Mouse (Mus musculus): ENCODE measurements around the gene Adamts6. TPM values are rescaled to one million over a fixed set of nuclear protein-coding genes. Genes with fewer than 3 reads are reported as not detected.

Adamts6 gene
- total and polyA plus RNA-seq, 3 experiments, result 0.03 to 0.08 TPM; not detected in 1

GRCm38 (mm10) chr13:104446974-104447373, 159.3 kb downstream of the Adamts6 start:
- no peak overlapping the region for H3K27ac ChIP-seq (ENCODE audit: control insufficient read depth, low read depth, low read length)
- no peaks in the 10 kb centered on the region for H3K9me3 ChIP-seq (replicated peaks; ENCODE audit: insufficient read depth, low read length)
- H3K36me3 ChIP-seq (ENCODE audit: control insufficient read depth in 1 of 2, insufficient read depth in 2 of 2, low read length in 2 of 2), result no peaks in the 10 kb centered on the region
- no peaks in the 10 kb centered on the region; a peak in 1 of 4 replicates for H3K27me3 ChIP-seq (ENCODE audit: control insufficient read depth in 1 of 2, insufficient read depth in 2 of 2, low read length in 2 of 2)
- H3K4me1 ChIP-seq (ENCODE audit: control insufficient read depth in 1 of 2, insufficient read depth in 2 of 2, low read length in 2 of 2), result no peaks in the 10 kb centered on the region
- TF ChIP-seq ETS1 (IDR thresholded peaks at IDR 0.05; ENCODE audit: low read depth, low read length), result no peak
- TF ChIP-seq KAT2A (conservative IDR thresholded peaks at IDR 0.05; ENCODE audit: low read depth, low read length), result no peak
- TF ChIP-seq GATA1 (IDR thresholded peaks at IDR 0.05; ENCODE audit: low read depth, low read length), result no peak
- TF ChIP-seq JUND (IDR thresholded peaks at IDR 0.05; ENCODE audit: low read depth, low read length), result no peak
- no peak for TF ChIP-seq POLR2AphosphoS2 (IDR thresholded peaks at IDR 0.05; ENCODE audit: low read length)
- TF ChIP-seq CHD1 (IDR thresholded peaks at IDR 0.05; ENCODE audit: low read depth, low read length), result no peak
- TF ChIP-seq MAX (IDR thresholded peaks at IDR 0.05; ENCODE audit: low read length), result no peak
- TF ChIP-seq SMC3 (IDR thresholded peaks at IDR 0.05; ENCODE audit: low read depth, low read length), result no peak
- no peak for TF ChIP-seq ZNF384 (IDR thresholded peaks at IDR 0.05; ENCODE audit: low read depth, low read length)
- TF ChIP-seq TAL1 (IDR thresholded peaks at IDR 0.05; ENCODE audit: low read length), result no peak
- no peak for TF ChIP-seq POLR2A (IDR thresholded peaks at IDR 0.05; ENCODE audit: control insufficient read depth in 1 of 2, insufficient read depth in 1 of 2, low read depth in 1 of 2, low read length in 2 of 2, poor library complexity in 1 of 2)
- no peak for TF ChIP-seq GABPA (IDR thresholded peaks at IDR 0.05; ENCODE audit: low read depth, low read length)
- TF ChIP-seq TCF12 (IDR thresholded peaks at IDR 0.05; ENCODE audit: low read depth, low read length), result no peak
- no peak for TF ChIP-seq HCFC1 (IDR thresholded peaks at IDR 0.05; ENCODE audit: low read depth, low read length)
- no peak for TF ChIP-seq ZMIZ1 (IDR thresholded peaks at IDR 0.05; ENCODE audit: low read depth, low read length)
- TF ChIP-seq USF2 (IDR thresholded peaks at IDR 0.05; ENCODE audit: borderline replicate concordance in 1 of 2, insufficient read depth in 1 of 2, low read depth in 1 of 2, low read length in 2 of 2), result no peak
- no peak for TF ChIP-seq USF1 (IDR thresholded peaks at IDR 0.05; ENCODE audit: low read depth, low read length)
- TF ChIP-seq MAZ (IDR thresholded peaks at IDR 0.05; ENCODE audit: low read depth, low read length), result no peak
- H3K4me3 ChIP-seq (ENCODE audit: control insufficient read depth in 1 of 2, insufficient read depth in 1 of 2, low read depth in 2 of 2, low read length in 2 of 2), result no peak overlapping the region
- DNase-seq (ENCODE audit: low read depth, low spot score), result no peak
- H3K9ac ChIP-seq (ENCODE audit: control insufficient read depth, low read depth, low read length, poor library complexity, severe bottlenecking), result no peak overlapping the region
- no peaks in the 10 kb centered on the region for H3K79me2 ChIP-seq (ENCODE audit: control insufficient read depth, insufficient read depth, low read length, poor library complexity)

GRCm38 (mm10) chr13:104447470-104447869, 159.8 kb downstream of the Adamts6 start:
- TF ChIP-seq BHLHE40 (IDR thresholded peaks at IDR 0.05; ENCODE audit: borderline replicate concordance, low read depth, low read length) (no peak), MAX (IDR thresholded peaks at IDR 0.05; ENCODE audit: low read length) (no peak), MYB (IDR thresholded peaks at IDR 0.05; ENCODE audit: low read depth, low read length) (no peak), MEF2A (IDR thresholded peaks at IDR 0.05; ENCODE audit: extremely low read depth, insufficient replicate concordance, low read depth, low read length, poor library complexity, severe bottlenecking) (no peak), ZKSCAN1 (IDR thresholded peaks at IDR 0.05; ENCODE audit: low read depth, low read length) (no peak), HCFC1 (IDR thresholded peaks at IDR 0.05; ENCODE audit: low read depth, low read length) (no peak), JUND (IDR thresholded peaks at IDR 0.05; ENCODE audit: low read depth, low read length) (no peak), ZC3H11A (IDR thresholded peaks at IDR 0.05; ENCODE audit: low read depth, low read length) (no peak), GATA1 (IDR thresholded peaks at IDR 0.05; ENCODE audit: low read depth, low read length) (no peak), ZMIZ1 (IDR thresholded peaks at IDR 0.05; ENCODE audit: low read depth, low read length) (no peak), POLR2A (IDR thresholded peaks at IDR 0.05; ENCODE audit: control insufficient read depth in 1 of 2, insufficient read depth in 1 of 2, low read depth in 1 of 2, low read length in 2 of 2, poor library complexity in 1 of 2) (no peak), KAT2A (conservative IDR thresholded peaks at IDR 0.05; ENCODE audit: low read depth, low read length) (no peak), NRF1 (IDR thresholded peaks at IDR 0.05; ENCODE audit: insufficient read depth, low read depth, low read length, poor library complexity, severe bottlenecking) (no peak), GABPA (IDR thresholded peaks at IDR 0.05; ENCODE audit: low read depth, low read length) (no peak), TCF12 (IDR thresholded peaks at IDR 0.05; ENCODE audit: low read depth, low read length) (no peak), MAZ (IDR thresholded peaks at IDR 0.05; ENCODE audit: low read depth, low read length) (no peak), CHD2 (IDR thresholded peaks at IDR 0.05; ENCODE audit: low read length) (no peak)
- H3K9ac ChIP-seq (ENCODE audit: control insufficient read depth, low read depth, low read length, poor library complexity, severe bottlenecking), result no peak overlapping the region
- H3K9me3 ChIP-seq (replicated peaks; ENCODE audit: insufficient read depth, low read length), result no peaks in the 10 kb centered on the region
- no peaks in the 10 kb centered on the region for H3K36me3 ChIP-seq (ENCODE audit: control insufficient read depth in 1 of 2, insufficient read depth in 2 of 2, low read length in 2 of 2)
- no peak for DNase-seq (ENCODE audit: low read depth, low spot score)
- H3K27ac ChIP-seq (ENCODE audit: control insufficient read depth, low read depth, low read length), result no peak overlapping the region
- H3K4me3 ChIP-seq (ENCODE audit: control insufficient read depth in 1 of 2, insufficient read depth in 1 of 2, low read depth in 2 of 2, low read length in 2 of 2), result no peak overlapping the region
- H3K27me3 ChIP-seq (ENCODE audit: control insufficient read depth in 1 of 2, insufficient read depth in 2 of 2, low read length in 2 of 2), result no peaks in the 10 kb centered on the region; a peak in 1 of 4 replicates
- H3K79me2 ChIP-seq (ENCODE audit: control insufficient read depth, insufficient read depth, low read length, poor library complexity), result no peaks in the 10 kb centered on the region
- H3K4me1 ChIP-seq (ENCODE audit: control insufficient read depth in 1 of 2, insufficient read depth in 2 of 2, low read length in 2 of 2), result no peaks in the 10 kb centered on the region

Measured in MEL (cell line).